10 mouse cellular contexts compared by ENCODE assay signal in genomic region chr4:34049571-34050255, GRCm38 (mm10). TPM values are rescaled to one million over a fixed set of nuclear protein-coding genes. Genes with fewer than 3 reads are reported as not detected.
DNase-seq lines count a peak whose midpoint lies in the region; ATAC-seq and TF ChIP-seq lines count a peak whose summit lies in the region.
"Had no signal": no experiment of that assay in that cellular context is flagged by ENCODE, and none has a peak within 500 bp of the region (broad histone marks: within the 10 kb centered on the region; RNA-seq: fewer than 3 reads in every experiment).

Gene Spaca1, minus strand, starts transcription at chr4:34050191.

- TF ChIP-seq CTCF in gastrocnemius, adult 2 months (IDR thresholded peaks at IDR 0.05), result no peak

- no peaks in the 10 kb centered on the region for H3K4me1 ChIP-seq in embryonic facial prominence, embryonic 13.5 days
- no peaks in the 10 kb centered on the region for H3K4me1 ChIP-seq in intestine, embryonic 14.5 days (replicated peaks; ENCODE audit: control insufficient read depth, insufficient read depth, low read length)
- H3K4me1 ChIP-seq in midbrain, embryonic 13.5 days (replicated peaks), result no peaks in the 10 kb centered on the region

- no peak for DNase-seq in gastrocnemius, adult 2 months
- DNase-seq in gastrocnemius, postnatal 36 days, result no peak
- peak; percentile 13 for DNase-seq in ES-CJ7 (ENCODE audit: low read depth, low spot score)
- peak; percentile 52 for DNase-seq in intestine, embryonic 14.5 days (ENCODE audit: low spot score)
- no peak for DNase-seq in natural killer cell, adult 2 months (ENCODE audit: low spot score in 2 of 2)
- no peak for DNase-seq in layer of hippocampus, postnatal 10 days (ENCODE audit: low spot score in 2 of 2)

- H3K9ac ChIP-seq in embryonic facial prominence, embryonic 13.5 days, result peak within 1 kb of the TSS; percentile 66
- H3K9ac ChIP-seq in intestine, embryonic 14.5 days (ENCODE audit: low read length), result peak within 1 kb of the TSS; percentile 20; the same call in 1 of the 2 replicates
- peak within 1 kb of the TSS; percentile 56 for H3K9ac ChIP-seq in midbrain, embryonic 13.5 days (replicated peaks)

- intact Hi-C loops in gastrocnemius, adult 2 months (cut with DNase I), result no loop called here
- intact Hi-C loops in gastrocnemius, postnatal 36 days (cut with DNase I), result no loop called here

- peak within 1 kb of the TSS; percentile 36 for H3K4me3 ChIP-seq in gastrocnemius, adult 2 months
- H3K4me3 ChIP-seq in embryonic facial prominence, embryonic 13.5 days, result peak within 1 kb of the TSS; percentile 37
- H3K4me3 ChIP-seq in intestine, embryonic 14.5 days (ENCODE audit: low read depth, low read length), result peak within 1 kb of the TSS; percentile 4; the same call in 1 of the 2 replicates
- H3K4me3 ChIP-seq in midbrain, embryonic 13.5 days (replicated peaks), result peak within 1 kb of the TSS; percentile 31
- H3K4me3 ChIP-seq: erythroblast, embryonic 14.5 days; myocyte had no signal

- ATAC-seq in embryonic facial prominence, embryonic 13.5 days (ENCODE audit: insufficient number of reproducible peaks, insufficient read depth, low FRiP score, low TSS enrichment, low read depth), result no peak; the same call in 1 of the 2 replicates
- ATAC-seq in intestine, embryonic 14.5 days (replicated peaks; ENCODE audit: low FRiP score, low TSS enrichment, low read depth), result no peak
- ATAC-seq in midbrain, embryonic 13.5 days, result peak; percentile 40; the same call in 1 of the 2 replicates

- H3K36me3 ChIP-seq in embryonic facial prominence, embryonic 13.5 days, result no peaks in the 10 kb centered on the region
- H3K36me3 ChIP-seq in intestine, embryonic 14.5 days (ENCODE audit: control insufficient read depth, insufficient read depth, low read length), result no peaks in the 10 kb centered on the region
- no peaks in the 10 kb centered on the region for H3K36me3 ChIP-seq in midbrain, embryonic 13.5 days

- no peak within 1 kb of the TSS for H3K27ac ChIP-seq in gastrocnemius, adult 2 months
- no peak within 1 kb of the TSS for H3K27ac ChIP-seq in embryonic facial prominence, embryonic 13.5 days
- H3K27ac ChIP-seq in intestine, embryonic 14.5 days (ENCODE audit: low read depth), result no peak within 1 kb of the TSS
- H3K27ac ChIP-seq in midbrain, embryonic 13.5 days, result no peak within 1 kb of the TSS

- 38% methylated on average over 46 of the region's 46 CpGs for WGBS in embryonic facial prominence, embryonic 13.5 days
- WGBS in intestine, embryonic 14.5 days, result 52% methylated on average over 46 of the region's 46 CpGs
- 53% methylated on average over 46 of the region's 46 CpGs for WGBS in midbrain, embryonic 13.5 days

- no peaks in the 10 kb centered on the region for H3K27me3 ChIP-seq in embryonic facial prominence, embryonic 13.5 days
- H3K27me3 ChIP-seq in intestine, embryonic 14.5 days (replicated peaks; ENCODE audit: control insufficient read depth, insufficient read depth, low read length), result no peaks in the 10 kb centered on the region
- H3K27me3 ChIP-seq in midbrain, embryonic 13.5 days, result no peaks in the 10 kb centered on the region

- H3K4me2 ChIP-seq in embryonic facial prominence, embryonic 13.5 days, result peak within 1 kb of the TSS; percentile 61
- peak within 1 kb of the TSS; percentile 44 for H3K4me2 ChIP-seq in intestine, embryonic 14.5 days (ENCODE audit: low read length)
- H3K4me2 ChIP-seq in midbrain, embryonic 13.5 days (replicated peaks), result peak within 1 kb of the TSS; percentile 52

- peaks cover 3% of the 10 kb centered on the region; the same call in 1 of the 2 replicates for H3K9me3 ChIP-seq in embryonic facial prominence, embryonic 13.5 days
- no peaks in the 10 kb centered on the region for H3K9me3 ChIP-seq in intestine, embryonic 14.5 days (ENCODE audit: control insufficient read depth, low read length)
- H3K9me3 ChIP-seq in midbrain, embryonic 13.5 days, result no peaks in the 10 kb centered on the region; the same call in 1 of the 2 replicates

RNA-seq across cellular contexts. Expression of gene Spaca1, which starts in this region (rescaled TPM):
- not detected for total RNA-seq in gastrocnemius, adult 2 months (2021)
- total RNA-seq in gastrocnemius, postnatal 36 days (2021), result not detected
- polyA plus RNA-seq in embryonic facial prominence, embryonic 13.5 days (2015; fragmentation: Nextera tagmentation; extraction: Ambion mirVana), result 2.5 and 3.8 TPM in 2 replicates
- 0.36 and 0.95 TPM in 2 replicates for polyA plus RNA-seq in intestine, embryonic 14.5 days (2014; fragmentation: Nextera tagmentation; extraction: Ambion mirVana)
- polyA plus RNA-seq in midbrain, embryonic 13.5 days (2015; fragmentation: Nextera tagmentation; extraction: Ambion mirVana), result 1.1 and 1.5 TPM in 2 replicates
- not detected for total RNA-seq in layer of hippocampus, postnatal 10 days (2021)
- polyA plus RNA-seq: erythroblast, embryonic 14.5 days; myocyte had no signal

Comparison
In these comparisons a context has a peak if more than half of its experiments do, and no peak if none do; other contexts are left out.
1. Peak in DNase-seq, H3K4me3 ChIP-seq, H3K9ac ChIP-seq and H3K4me2 ChIP-seq in intestine, embryonic 14.5 days; RNA of the gene not detected or under 1 TPM.